Mouse (Mus musculus) forebrain, embryonic 11.5 days (tissue): ENCODE data around the gene Faxc. TPM values are rescaled to one million over a fixed set of nuclear protein-coding genes. Genes with fewer than 3 reads are reported as not detected.

Experiments
- ATAC-seq: fragments of 200-750 bp; cut with Nextera tagmentation; replicated peaks from 2 replicates; pipeline ENCODE4 v1.8.0; 2017; ENCODE audit warnings: moderate TSS enrichment; ENCODE audit not compliant: low FRiP score
- DNase-seq: peaks from one replicate; pipeline ENCODE4 v3.0.0-alpha.2; 2017; ENCODE audit warnings: low spot score
- H3K27ac ChIP-seq: fragments of 300-500 bp; sonication (generic); 2 replicates; pipeline ENCODE4 v1.5.1; 2014; ENCODE audit warnings: low read depth, low read length
- H3K27me3 ChIP-seq: fragments of 300-500 bp; sonication (generic); 2 replicates; pipeline ENCODE4 v1.6.1; 2014; ENCODE audit warnings: mild to moderate bottlenecking, low read length, mixed read lengths; ENCODE audit not compliant: control insufficient read depth, insufficient read depth
- H3K36me3 ChIP-seq: fragments of 300-500 bp; sonication (generic); 2 replicates; pipeline ENCODE4 v1.6.1; 2014; ENCODE audit warnings: mild to moderate bottlenecking, low read length, moderate library complexity, mixed read lengths; ENCODE audit not compliant: control insufficient read depth, insufficient read depth
- H3K4me1 ChIP-seq: fragments of 300-500 bp; sonication (generic); replicated peaks from 2 replicates; pipeline ENCODE4 v1.6.1; 2014; ENCODE audit warnings: low read length, mixed read lengths; ENCODE audit not compliant: control insufficient read depth, insufficient read depth
- H3K4me2 ChIP-seq: fragments of 300-500 bp; sonication (generic); 2 replicates; pipeline ENCODE4 v1.6.1; 2014; ENCODE audit warnings: low read depth, mild to moderate bottlenecking, low read length, moderate library complexity, mixed read lengths; ENCODE audit not compliant: severe bottlenecking
- H3K4me3 ChIP-seq: fragments of 300-500 bp; sonication (generic); 2 replicates; pipeline ENCODE4 v1.5.1; 2014; ENCODE audit warnings: low read depth, low read length
- H3K9ac ChIP-seq: fragments of 300-500 bp; sonication (generic); 2 replicates; pipeline ENCODE4 v1.6.1; 2014; ENCODE audit warnings: low read length
- H3K9me3 ChIP-seq: fragments of 300-500 bp; sonication (generic); 2 replicates; pipeline ENCODE4 v1.6.1; 2016; ENCODE audit warnings: low read length, mixed read lengths; ENCODE audit not compliant: control insufficient read depth
- WGBS: fragments of 180-500 bp; shearing (Covaris S2); extraction: QIAGEN DNeasy Blood & Tissue Kit; methylation state at CpG from one replicate; pipeline ENCODE4 v1.1.7; 2014; 5-methylcytosine and 5-hydroxymethylcytosine counted together
- polyA plus RNA-seq: library from polyadenylated mRNA; unstranded; fragments of >200 nt; fragmentation: Nextera tagmentation; extraction: Ambion mirVana; gene quantifications from 2 replicates; pipeline ENCODE4 v1.2.1, GENCODE M21; 2014

Faxc gene
- polyA plus RNA-seq, result 20.6 and 21.6 TPM in 2 replicates

DNA sequence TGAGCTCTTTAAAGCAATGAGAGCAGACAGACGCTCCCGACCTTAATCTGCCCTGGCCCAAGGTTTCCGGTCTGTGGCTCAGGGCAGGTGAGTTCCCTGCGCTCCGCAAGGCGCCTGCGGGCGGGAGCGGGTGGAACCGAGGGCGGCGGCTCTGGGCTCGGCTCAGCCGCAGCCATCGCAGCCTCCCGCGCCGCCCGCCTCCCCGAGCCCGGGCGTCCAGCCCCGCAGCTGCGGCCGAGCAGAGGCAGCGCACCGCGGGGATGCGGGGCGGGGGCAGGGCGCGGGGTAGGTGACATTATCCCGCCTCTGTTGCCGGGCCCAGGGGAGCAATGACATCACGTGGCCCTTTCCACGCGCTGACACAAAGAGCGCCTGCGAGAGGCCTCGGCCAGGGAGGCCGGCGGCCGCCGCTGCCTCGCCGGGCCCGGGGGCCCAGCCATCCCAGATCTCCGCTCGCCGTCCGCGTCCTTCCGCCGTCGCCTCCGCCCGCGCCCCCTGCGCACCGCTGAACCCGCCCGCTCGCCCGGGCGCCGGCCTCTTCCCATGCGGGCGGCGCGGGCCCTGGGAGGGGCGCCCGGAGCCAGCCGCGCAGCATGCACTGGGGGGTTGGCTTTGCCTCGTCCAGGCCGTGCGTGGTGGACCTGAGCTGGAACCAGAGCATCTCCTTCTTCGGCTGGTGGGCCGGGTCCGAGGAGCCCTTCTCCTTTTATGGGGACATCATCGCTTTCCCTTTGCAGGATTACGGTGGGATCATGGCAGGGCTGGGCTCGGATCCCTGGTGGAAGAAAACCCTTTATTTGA lies at the start of gene Faxc:
Faxc (plus strand) TSS at position 359 of the 801 bp plus-strand sequence.
- H3K4me3 ChIP-seq, result peak within 1 kb of the TSS; percentile 54
- H3K4me1 ChIP-seq, result peaks cover 5% of the 10 kb centered on the region; the same call in 1 of the 2 replicates
- DNase-seq (peak; percentile 84), ATAC-seq (peak; percentile 91)
- peak within 1 kb of the TSS; percentile 85 for H3K9ac ChIP-seq
- peak within 1 kb of the TSS; percentile 71 for H3K4me2 ChIP-seq
- no peaks in the 10 kb centered on the region for H3K36me3 ChIP-seq
- H3K27ac ChIP-seq, result peak within 1 kb of the TSS; percentile 32; the same call in 1 of the 2 replicates
- under 1% methylated on average over 82 of the region's 83 CpGs for WGBS
- no peaks in the 10 kb centered on the region for H3K9me3 ChIP-seq
- H3K27me3 ChIP-seq, result no peaks in the 10 kb centered on the region

DNA sequence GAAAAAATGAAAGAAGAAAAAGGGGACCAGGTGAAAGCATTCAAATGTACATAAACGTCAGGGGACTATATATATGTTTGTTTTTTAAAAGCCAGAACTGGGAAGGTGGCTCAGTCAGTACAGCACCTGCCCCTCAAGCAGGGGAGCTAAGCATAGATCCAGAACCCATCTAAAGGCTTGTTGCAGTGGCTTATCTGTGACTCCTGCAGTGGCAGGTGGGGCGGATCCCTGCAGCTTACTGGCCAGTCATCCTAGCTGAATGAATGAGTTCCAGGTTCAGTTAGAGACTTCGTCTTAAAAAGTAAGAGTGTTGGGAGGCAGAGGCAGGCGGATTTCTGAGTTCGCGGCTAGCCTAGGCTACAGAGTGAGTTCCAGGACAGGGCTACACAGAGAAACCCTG lies 48.3 kb upstream of the Faxc start:
- no peaks in the 10 kb centered on the region for H3K27me3 ChIP-seq
- no peak overlapping the region for H3K27ac ChIP-seq
- H3K4me3 ChIP-seq, result no peak overlapping the region
- DNase-seq (no peak), ATAC-seq (no peak)
- H3K4me2 ChIP-seq, result no peak overlapping the region
- 92% methylated on average over 6 of the region's 6 CpGs for WGBS
- no peaks in the 10 kb centered on the region for H3K9me3 ChIP-seq
- no peak overlapping the region for H3K9ac ChIP-seq
- H3K4me1 ChIP-seq, result no peaks in the 10 kb centered on the region
- no peaks in the 10 kb centered on the region for H3K36me3 ChIP-seq

DNA sequence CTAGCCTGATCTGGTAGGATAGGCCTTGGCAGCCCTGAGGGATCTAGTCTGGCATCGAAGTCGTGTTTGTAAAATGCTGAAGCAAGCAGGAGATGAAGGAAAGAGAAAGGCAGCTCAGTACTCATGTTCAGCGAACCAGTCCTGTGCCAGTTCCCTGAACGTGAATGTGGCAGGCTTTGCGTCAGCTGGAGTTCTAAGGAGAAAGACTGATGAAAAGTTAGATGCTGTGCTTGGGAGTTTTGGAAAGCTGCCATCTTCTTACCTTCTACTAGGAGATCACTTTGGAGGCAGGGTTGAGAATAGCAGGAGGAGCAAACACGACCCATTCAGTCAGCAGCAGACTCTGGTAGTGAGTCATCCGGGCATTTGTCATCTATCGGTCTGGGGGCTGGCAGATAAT lies 45.3 kb upstream of the Faxc start:
- Histone ChIP-seq H3K27ac (no peak overlapping the region), H3K9ac (no peak overlapping the region), H3K4me1 (no peaks in the 10 kb centered on the region), H3K4me2 (no peak overlapping the region), H3K27me3 (no peaks in the 10 kb centered on the region), H3K9me3 (no peaks in the 10 kb centered on the region), H3K36me3 (no peaks in the 10 kb centered on the region), H3K4me3 (no peak overlapping the region)
- WGBS, result 90% methylated on average over 8 of the region's 8 CpGs
- no peak for DNase-seq
- ATAC-seq, result no peak

DNA sequence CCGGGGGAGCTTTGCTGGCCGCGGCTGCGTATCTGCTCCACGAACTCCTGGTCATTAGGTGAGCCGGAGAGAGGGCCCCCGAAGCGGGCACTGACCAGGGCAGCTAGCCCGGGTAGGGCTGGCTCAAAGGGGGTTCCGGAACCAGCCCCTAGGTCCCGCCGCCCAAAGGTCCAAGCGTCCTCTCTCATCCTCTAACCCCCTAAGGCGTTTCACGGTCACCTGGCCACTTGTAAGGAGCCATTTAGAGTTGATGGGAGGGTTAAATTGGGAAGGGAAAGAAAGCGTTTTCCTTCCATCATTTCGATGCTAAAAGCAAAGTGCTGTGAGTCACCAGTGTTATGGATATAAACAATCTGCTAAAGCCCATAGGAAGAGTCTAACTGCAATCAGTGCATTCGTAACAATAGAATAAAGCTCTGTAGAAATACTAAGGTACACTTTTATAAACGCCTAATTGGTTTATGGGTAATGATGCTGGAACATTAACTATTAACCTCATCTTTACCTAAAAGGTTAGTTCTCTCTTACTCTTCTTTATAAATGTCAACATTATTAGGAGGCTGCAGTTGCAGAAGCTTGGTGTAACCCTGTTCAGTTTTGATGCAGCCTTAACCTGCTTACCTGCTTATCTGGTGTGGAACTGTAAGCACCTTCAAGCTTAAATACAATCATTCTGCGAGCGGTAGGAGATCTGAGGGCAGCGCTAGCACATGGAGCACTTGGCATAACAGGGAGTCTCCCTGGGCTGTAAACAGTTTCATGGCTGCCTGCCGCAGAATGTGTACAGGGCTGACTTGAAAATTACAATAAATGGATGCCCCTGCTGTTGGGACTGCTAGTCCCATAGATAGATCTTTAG lies 872 bp downstream of the Faxc start:
- H3K4me1 ChIP-seq, result peaks cover 5% of the 10 kb centered on the region; the same call in 1 of the 2 replicates
- peak overlapping the region; percentile 71 for H3K4me2 ChIP-seq
- H3K9ac ChIP-seq, result peak overlapping the region; percentile 85
- 16% methylated on average over 23 of the region's 23 CpGs for WGBS
- peak overlapping the region; percentile 32; the same call in 1 of the 2 replicates for H3K27ac ChIP-seq
- H3K36me3 ChIP-seq, result no peaks in the 10 kb centered on the region
- peak; percentile 51 for ATAC-seq
- H3K4me3 ChIP-seq, result peak overlapping the region; percentile 54
- DNase-seq, result no peak
- no peaks in the 10 kb centered on the region for H3K27me3 ChIP-seq
- no peaks in the 10 kb centered on the region for H3K9me3 ChIP-seq

DNA sequence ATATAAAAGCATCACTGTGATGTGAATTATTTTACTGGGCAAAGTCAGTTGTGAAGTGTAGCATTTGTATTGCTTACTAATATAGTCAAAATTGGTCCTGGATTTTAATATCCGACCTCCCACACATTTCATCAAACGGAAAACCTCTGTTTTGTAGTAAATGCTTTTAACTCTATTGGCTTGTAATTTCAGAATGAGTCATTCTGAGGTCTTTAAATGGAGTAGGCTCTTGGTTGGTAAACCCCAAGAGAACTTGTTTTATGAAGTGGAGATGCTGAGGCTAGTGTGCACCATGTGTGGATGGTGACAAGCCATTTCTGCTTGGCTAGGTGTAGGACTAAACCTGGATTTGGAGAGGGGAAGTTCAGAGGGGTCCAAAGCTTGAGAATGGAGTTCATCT lies 4.2 kb downstream of the Faxc start:
- H3K4me3 ChIP-seq, result no peak overlapping the region
- no peaks in the 10 kb centered on the region for H3K27me3 ChIP-seq
- H3K9ac ChIP-seq, result no peak overlapping the region
- no peak for DNase-seq
- no peaks in the 10 kb centered on the region for H3K9me3 ChIP-seq
- no peaks in the 10 kb centered on the region for H3K36me3 ChIP-seq
- H3K4me2 ChIP-seq, result no peak overlapping the region
- no peak for ATAC-seq
- WGBS, result 90% methylated on average over 2 of the region's 2 CpGs
- H3K27ac ChIP-seq, result no peak overlapping the region
- peaks cover 5% of the 10 kb centered on the region; the same call in 1 of the 2 replicates for H3K4me1 ChIP-seq

DNA sequence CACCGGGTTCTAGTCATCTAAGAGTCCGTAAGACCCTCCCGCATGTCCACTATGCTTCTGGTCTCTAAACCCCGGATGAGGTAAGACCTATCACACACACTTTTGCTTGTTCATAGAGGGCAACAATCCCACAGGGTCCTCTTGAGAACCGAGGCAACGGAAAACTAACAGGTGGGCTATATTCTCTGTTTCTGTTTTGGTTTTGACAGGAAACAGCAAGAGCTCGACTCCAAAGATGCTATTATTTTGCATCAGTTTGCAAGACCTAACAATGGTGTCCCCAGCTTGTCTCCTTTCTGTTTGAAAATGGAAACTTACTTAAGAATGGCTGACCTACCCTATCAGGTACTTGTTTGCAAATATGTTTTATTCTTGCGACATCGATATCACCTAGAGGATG lies 5.3 kb downstream of the Faxc start:
- Histone ChIP-seq H3K4me1 (peaks cover 2% of the 10 kb centered on the region; the same call in 1 of the 2 replicates), H3K36me3 (no peaks in the 10 kb centered on the region), H3K27me3 (no peaks in the 10 kb centered on the region), H3K4me2 (no peak overlapping the region), H3K9me3 (no peaks in the 10 kb centered on the region), H3K27ac (no peak overlapping the region), H3K4me3 (no peak overlapping the region), H3K9ac (no peak overlapping the region)
- 94% methylated on average over 9 of the region's 9 CpGs for WGBS
- DNase-seq (no peak), ATAC-seq (no peak)

DNA sequence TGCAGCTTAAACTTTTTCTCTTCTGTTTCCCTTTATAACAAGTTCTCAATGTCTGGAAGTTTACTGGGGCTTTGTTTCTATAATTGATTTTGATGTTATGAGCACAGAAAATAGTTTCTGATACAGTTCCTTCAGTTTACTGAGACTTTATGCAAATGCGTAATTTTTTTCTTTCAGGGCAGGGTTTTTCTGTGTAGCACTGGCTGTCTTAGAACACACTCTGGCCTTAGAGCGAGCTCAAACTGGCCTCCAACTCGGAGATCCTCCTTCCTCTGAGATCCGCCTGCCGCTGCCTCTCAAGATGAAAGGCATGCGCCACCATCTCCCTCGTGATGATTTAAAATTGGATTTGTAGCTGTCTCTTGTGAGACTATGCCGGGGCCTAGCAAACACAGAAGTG lies 6.8 kb downstream of the Faxc start:
- no peak overlapping the region for H3K27ac ChIP-seq
- WGBS, result 87% methylated on average over 8 of the region's 8 CpGs
- no peak overlapping the region for H3K4me2 ChIP-seq
- ATAC-seq (no peak), DNase-seq (no peak)
- no peaks in the 10 kb centered on the region for H3K27me3 ChIP-seq
- H3K4me3 ChIP-seq, result no peak overlapping the region
- no peaks in the 10 kb centered on the region for H3K36me3 ChIP-seq
- H3K9ac ChIP-seq, result no peak overlapping the region
- H3K4me1 ChIP-seq, result no peaks in the 10 kb centered on the region
- no peaks in the 10 kb centered on the region for H3K9me3 ChIP-seq

DNA sequence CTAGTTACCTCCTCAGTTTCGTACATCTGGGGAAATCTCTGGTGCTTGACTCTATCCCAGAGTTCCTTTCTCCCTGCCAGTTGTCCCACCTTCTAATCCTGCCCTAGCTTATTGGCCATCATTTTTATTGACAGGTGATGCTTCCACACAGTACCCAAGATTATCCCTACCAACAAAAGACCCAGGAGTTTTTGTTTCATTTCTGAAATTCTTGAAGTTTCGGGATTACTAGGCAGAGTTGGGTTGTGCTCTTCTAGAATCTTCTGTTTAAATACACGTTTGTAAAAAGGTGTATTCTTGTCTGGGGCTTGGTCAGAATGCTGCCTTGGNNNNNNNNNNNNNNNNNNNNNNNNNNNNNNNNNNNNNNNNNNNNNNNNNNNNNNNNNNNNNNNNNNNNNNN lies 13.5 kb downstream of the Faxc start:
- H3K27me3 ChIP-seq, result no peaks in the 10 kb centered on the region
- 90% methylated on average over 3 of the region's 3 CpGs for WGBS

More for the DNA sequence above, 13.5 kb downstream of the Faxc start:
- DNase-seq (no peak), ATAC-seq (no peak)
- no peaks in the 10 kb centered on the region for H3K9me3 ChIP-seq
- H3K4me3 ChIP-seq, result no peak overlapping the region
- H3K36me3 ChIP-seq, result no peaks in the 10 kb centered on the region
- no peak overlapping the region for H3K27ac ChIP-seq
- H3K4me2 ChIP-seq, result no peak overlapping the region
- H3K4me1 ChIP-seq, result no peaks in the 10 kb centered on the region
- H3K9ac ChIP-seq, result no peak overlapping the region
